Mouse (Mus musculus): Measurements from ENCODE around the gene Cox7a1.

DNA sequence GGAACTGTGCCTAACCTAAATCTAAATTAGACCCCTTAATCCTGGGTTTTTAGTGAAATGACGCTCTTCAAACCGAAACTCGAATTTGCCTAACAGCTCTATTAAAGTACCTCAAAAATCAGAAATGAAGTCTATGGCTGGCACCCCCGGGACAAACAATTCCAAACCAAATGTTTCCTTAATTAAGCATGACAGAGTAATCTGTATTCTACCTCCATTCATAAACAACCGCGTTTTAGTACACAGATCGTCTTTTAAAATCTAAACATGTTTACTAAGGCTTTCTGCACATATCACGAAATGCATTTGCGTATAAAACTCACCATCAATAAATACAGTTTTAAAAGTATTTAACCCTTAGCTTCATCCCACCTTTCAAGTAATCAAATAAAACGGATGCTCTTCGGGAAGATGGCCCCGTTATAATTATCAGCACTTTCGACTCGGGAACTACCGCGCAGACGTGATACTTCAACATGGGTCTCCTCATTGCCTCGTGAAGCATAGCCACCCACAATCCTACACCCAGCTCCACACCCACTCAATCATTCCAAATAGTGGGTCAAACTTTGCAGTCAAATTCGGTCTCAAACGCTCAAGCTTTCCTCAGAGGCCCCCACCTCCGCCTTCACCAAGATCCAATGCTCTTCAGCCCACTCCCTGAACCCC is 14.9 kb upstream of the Cox7a1 start:
- TF ChIP-seq MAFK (IDR thresholded peaks at IDR 0.05; ENCODE audit: insufficient read depth, low read depth, low read length) = no peak
- TF ChIP-seq ZNF384 (IDR thresholded peaks at IDR 0.05; ENCODE audit: low read depth, low read length) = no peak
- no peak for TF ChIP-seq ZC3H11A (IDR thresholded peaks at IDR 0.05; ENCODE audit: borderline replicate concordance, low read depth, low read length)
